Mouse (Mus musculus) embryonic facial prominence, embryonic 13.5 days (tissue): ENCODE results near the gene Scyl1. TPM values are rescaled to one million over a fixed set of nuclear protein-coding genes. Genes with fewer than 3 reads are reported as not detected.
A peak's percentile ranks its signal among the peaks of the same experiment; 100 is the strongest.

Experiments used
- ATAC-seq: fragments of 200-750 bp; cut with Nextera tagmentation; 2 replicates; pipeline ENCODE4 v1.8.0; 2017; ENCODE audit warnings: low read depth; ENCODE audit not compliant: insufficient number of reproducible peaks, insufficient read depth, low FRiP score, low TSS enrichment
- H3K27ac ChIP-seq: fragments of 300-500 bp; sonication (generic); 2 replicates; pipeline ENCODE4 v1.5.1; 2015; ENCODE audit warnings: moderate library complexity, mild to moderate bottlenecking, inconsistent platforms
- H3K27me3 ChIP-seq: fragments of 300-500 bp; sonication (generic); 2 replicates; pipeline ENCODE4 v1.6.1; 2015; ENCODE audit warnings: mild to moderate bottlenecking, inconsistent platforms
- H3K36me3 ChIP-seq: fragments of 300-500 bp; sonication (generic); 2 replicates; pipeline ENCODE4 v1.6.1; 2015; ENCODE audit warnings: mild to moderate bottlenecking, inconsistent platforms
- H3K4me1 ChIP-seq: fragments of 300-500 bp; sonication (generic); 2 replicates; pipeline ENCODE4 v1.6.1; 2015; ENCODE audit warnings: inconsistent platforms
- H3K4me2 ChIP-seq: fragments of 300-500 bp; sonication (generic); 2 replicates; pipeline ENCODE4 v1.6.1; 2015; ENCODE audit warnings: moderate library complexity, mild to moderate bottlenecking, inconsistent platforms
- H3K4me3 ChIP-seq: fragments of 300-500 bp; sonication (generic); 2 replicates; pipeline ENCODE4 v1.5.1; 2015; ENCODE audit warnings: mild to moderate bottlenecking, inconsistent platforms
- H3K9ac ChIP-seq: fragments of 300-500 bp; sonication (generic); 2 replicates; pipeline ENCODE4 v1.6.1; 2015; ENCODE audit warnings: mild to moderate bottlenecking, inconsistent platforms
- H3K9me3 ChIP-seq: fragments of 300-500 bp; sonication (generic); 2 replicates; pipeline ENCODE4 v1.6.1; 2016; ENCODE audit warnings: inconsistent platforms
- WGBS: fragments of 180-500 bp; shearing (Covaris S2); methylation state at CpG from one replicate; pipeline ENCODE4 v1.1.7; 2015; ENCODE audit warnings: mixed read lengths; 5-methylcytosine and 5-hydroxymethylcytosine counted together
- polyA plus RNA-seq: library from polyadenylated mRNA; unstranded; fragments of >200 nt; fragmentation: Nextera tagmentation; extraction: Ambion mirVana; gene quantifications from 2 replicates; pipeline ENCODE4 v1.2.1, GENCODE M21; 2015

The Scyl1 gene
- polyA plus RNA-seq, 1 experiment from 2014 or later, result 75.3 TPM

- peak overlapping the region; percentile 92 for H3K27ac ChIP-seq
- no peaks in the 10 kb centered on the region for H3K9me3 ChIP-seq
- H3K36me3 ChIP-seq, result no peaks in the 10 kb centered on the region
- WGBS, result 22% methylated on average over 11 of the region's 11 CpGs
- peaks cover 62% of the 10 kb centered on the region for H3K4me1 ChIP-seq
- no peaks in the 10 kb centered on the region for H3K27me3 ChIP-seq
- H3K4me2 ChIP-seq, result peak overlapping the region; percentile 18
- ATAC-seq, result 0 out of 2 replicates have a peak, but pooled peaks have one; percentile 23
- peak overlapping the region; percentile 51 for H3K9ac ChIP-seq
- H3K4me3 ChIP-seq, result 0 out of 2 replicates have a peak overlapping the region, but pooled peaks have one; percentile 1
Measured at GRCm38 (mm10) chr19:5810103-5810839, 39.1 kb upstream of the Scyl1 start.

- H3K9ac ChIP-seq, result peak overlapping the region; percentile 51
- peak overlapping the region; percentile 18 for H3K4me2 ChIP-seq
- no peaks in the 10 kb centered on the region for H3K27me3 ChIP-seq
- peaks cover 62% of the 10 kb centered on the region for H3K4me1 ChIP-seq
- H3K36me3 ChIP-seq, result no peaks in the 10 kb centered on the region
- ATAC-seq, result 0 out of 2 replicates have a peak, but pooled peaks have one; percentile 27
- H3K27ac ChIP-seq, result peak overlapping the region; percentile 92
- 26% methylated on average over 7 of the region's 7 CpGs for WGBS
- H3K9me3 ChIP-seq, result no peaks in the 10 kb centered on the region
- 0 out of 2 replicates have a peak overlapping the region, but pooled peaks have one; percentile 1 for H3K4me3 ChIP-seq
Measured at GRCm38 (mm10) chr19:5809712-5810089, 38.5 kb upstream of the Scyl1 start.

- H3K9ac ChIP-seq, result peak overlapping the region; percentile 52
Measured at GRCm38 (mm10) chr19:5808955-5809711, 37.9 kb upstream of the Scyl1 start.

GRCm38 (mm10) chr19:5807740-5808139 is 36.5 kb upstream of the Scyl1 start:
- no peaks in the 10 kb centered on the region for H3K27me3 ChIP-seq
- H3K4me1 ChIP-seq, result peaks cover 71% of the 10 kb centered on the region
- no peaks in the 10 kb centered on the region for H3K36me3 ChIP-seq
- H3K9ac ChIP-seq, result no peak overlapping the region
- 80% methylated on average over 3 of the region's 3 CpGs for WGBS
- no peak overlapping the region for H3K4me2 ChIP-seq
- no peak for ATAC-seq
- H3K9me3 ChIP-seq, result no peaks in the 10 kb centered on the region
- no peak overlapping the region for H3K27ac ChIP-seq
- no peak overlapping the region for H3K4me3 ChIP-seq

More at GRCm38 (mm10) chr19:5808955-5809711, 37.9 kb upstream of the Scyl1 start:
- WGBS, result 56% methylated on average over 14 of the region's 14 CpGs
- no peak for ATAC-seq
- peak overlapping the region; percentile 92 for H3K27ac ChIP-seq
- no peaks in the 10 kb centered on the region for H3K27me3 ChIP-seq
- H3K9me3 ChIP-seq, result no peaks in the 10 kb centered on the region
- no peaks in the 10 kb centered on the region for H3K36me3 ChIP-seq
- H3K4me2 ChIP-seq, result peak overlapping the region; percentile 18; the same call in 1 of the 2 replicates
- peaks cover 68% of the 10 kb centered on the region for H3K4me1 ChIP-seq
- no peak overlapping the region for H3K4me3 ChIP-seq

GRCm38 (mm10) chr19:5806809-5807205 is 35.6 kb upstream of the Scyl1 start:
- H3K36me3 ChIP-seq, result no peaks in the 10 kb centered on the region
- peaks cover 62% of the 10 kb centered on the region for H3K4me1 ChIP-seq
- no peak overlapping the region for H3K4me3 ChIP-seq
- peak overlapping the region; percentile 87 for H3K27ac ChIP-seq
- no peaks in the 10 kb centered on the region for H3K9me3 ChIP-seq
- no peak for ATAC-seq
- H3K4me2 ChIP-seq, result no peak overlapping the region
- 0 out of 2 replicates have a peak overlapping the region, but pooled peaks have one; percentile 32 for H3K9ac ChIP-seq
- H3K27me3 ChIP-seq, result no peaks in the 10 kb centered on the region
- 37% methylated on average over 6 of the region's 6 CpGs for WGBS

GRCm38 (mm10) chr19:5806051-5806808 is 35.0 kb upstream of the Scyl1 start:
- 0 out of 2 replicates have a peak overlapping the region, but pooled peaks have one; percentile 51 for H3K9ac ChIP-seq
- H3K27me3 ChIP-seq, result no peaks in the 10 kb centered on the region
- H3K36me3 ChIP-seq, result no peaks in the 10 kb centered on the region
- H3K9me3 ChIP-seq, result no peaks in the 10 kb centered on the region
- no peak for ATAC-seq
- H3K27ac ChIP-seq, result peak overlapping the region; percentile 87
- peaks cover 56% of the 10 kb centered on the region for H3K4me1 ChIP-seq
- no peak overlapping the region for H3K4me3 ChIP-seq
- H3K4me2 ChIP-seq, result peak overlapping the region; percentile 20
- WGBS, result 11% methylated on average over 8 of the region's 8 CpGs

GRCm38 (mm10) chr19:5804371-5804899 is 33.2 kb upstream of the Scyl1 start:
- 12% methylated on average over 8 of the region's 8 CpGs for WGBS
- Histone ChIP-seq H3K4me3 (no peak overlapping the region), H3K27ac (peak overlapping the region; percentile 100)

GRCm38 (mm10) chr19:5803881-5804279 is 32.7 kb upstream of the Scyl1 start:
- WGBS, result under 1% methylated on average over 16 of the region's 16 CpGs

More at GRCm38 (mm10) chr19:5804371-5804899, 33.2 kb upstream of the Scyl1 start:
- ATAC-seq, result no peak
- Histone ChIP-seq H3K27me3 (no peaks in the 10 kb centered on the region), H3K4me2 (peak overlapping the region; percentile 95), H3K9ac (peak overlapping the region; percentile 99), H3K4me1 (peaks cover 38% of the 10 kb centered on the region), H3K9me3 (no peaks in the 10 kb centered on the region), H3K36me3 (no peaks in the 10 kb centered on the region)

GRCm38 (mm10) chr19:5803041-5803880 is 32.0 kb upstream of the Scyl1 start:
- Histone ChIP-seq H3K4me2 (peak overlapping the region; percentile 95), H3K9me3 (no peaks in the 10 kb centered on the region), H3K27ac (peak overlapping the region; percentile 100), H3K27me3 (no peaks in the 10 kb centered on the region), H3K4me1 (peaks cover 30% of the 10 kb centered on the region), H3K36me3 (peaks cover 4% of the 10 kb centered on the region), H3K4me3 (peak overlapping the region; percentile 91), H3K9ac (peak overlapping the region; percentile 99)
- peak; percentile 97 for ATAC-seq
- under 1% methylated on average over 66 of the region's 67 CpGs for WGBS

More at GRCm38 (mm10) chr19:5803881-5804279, 32.7 kb upstream of the Scyl1 start:
- peak overlapping the region; percentile 91 for H3K4me3 ChIP-seq
- H3K27me3 ChIP-seq, result no peaks in the 10 kb centered on the region
- peaks cover 34% of the 10 kb centered on the region for H3K4me1 ChIP-seq
- no peaks in the 10 kb centered on the region for H3K36me3 ChIP-seq
- peak overlapping the region; percentile 99 for H3K9ac ChIP-seq
- no peaks in the 10 kb centered on the region for H3K9me3 ChIP-seq
- H3K27ac ChIP-seq, result peak overlapping the region; percentile 100
- H3K4me2 ChIP-seq, result peak overlapping the region; percentile 95
- no peak for ATAC-seq

GRCm38 (mm10) chr19:5802787-5803040 is 31.5 kb upstream of the Scyl1 start:
- H3K4me3 ChIP-seq, result peak overlapping the region; percentile 91
- WGBS, result under 1% methylated on average over 4 of the region's 4 CpGs

More at GRCm38 (mm10) chr19:5802787-5803040, 31.5 kb upstream of the Scyl1 start:
- H3K4me1 ChIP-seq, result peaks cover 34% of the 10 kb centered on the region
- ATAC-seq, result no peak
- no peaks in the 10 kb centered on the region for H3K27me3 ChIP-seq
- H3K9ac ChIP-seq, result peak overlapping the region; percentile 99
- peak overlapping the region; percentile 95 for H3K4me2 ChIP-seq
- H3K36me3 ChIP-seq, result peaks cover 9% of the 10 kb centered on the region
- no peaks in the 10 kb centered on the region for H3K9me3 ChIP-seq
- H3K27ac ChIP-seq, result peak overlapping the region; percentile 100
